Mouse (Mus musculus): ENCODE measurements around the gene Phb. TPM values are rescaled to one million over a fixed set of nuclear protein-coding genes. Genes with fewer than 3 reads are reported as not detected.

The Phb gene
- polyA plus RNA-seq, 1 experiment from 2014 or later: 238 TPM

GRCm38 (mm10) chr11:95710478-95710877, 43.7 kb downstream of the Phb start:
- H3K36me3 ChIP-seq (ENCODE audit: control insufficient read depth, insufficient read depth, low read length): no peaks in the 10 kb centered on the region
- no peak overlapping the region for H3K9ac ChIP-seq (ENCODE audit: low read depth, low read length)
- no peak for DNase-seq (ENCODE audit: low spot score)
- no peak overlapping the region for H3K27ac ChIP-seq (replicated peaks; ENCODE audit: low read depth, low read length)
- no peaks in the 10 kb centered on the region for H3K27me3 ChIP-seq (replicated peaks; ENCODE audit: control insufficient read depth, insufficient read depth, low read length)
- H3K4me1 ChIP-seq (ENCODE audit: control insufficient read depth, insufficient read depth, low read length): peaks cover 13% of the 10 kb centered on the region
- H3K4me2 ChIP-seq (ENCODE audit: low read depth, low read length): no peak overlapping the region
- 76% methylated on average over 7 of the region's 7 CpGs for WGBS
- H3K9me3 ChIP-seq (ENCODE audit: control insufficient read depth, low read length): no peaks in the 10 kb centered on the region
- H3K4me3 ChIP-seq (ENCODE audit: low read depth, low read length): no peak overlapping the region
- no peak for ATAC-seq (ENCODE audit: low read depth)

- WGBS: 30% methylated on average over 12 of the region's 12 CpGs
- Histone ChIP-seq H3K9me3 (ENCODE audit: control insufficient read depth, low read length) (no peaks in the 10 kb centered on the region), H3K9ac (ENCODE audit: low read depth, low read length) (peak overlapping the region; percentile 100), H3K4me2 (ENCODE audit: low read depth, low read length) (peak overlapping the region; percentile 84), H3K4me1 (ENCODE audit: control insufficient read depth, insufficient read depth, low read length) (peaks cover 13% of the 10 kb centered on the region), H3K27ac (replicated peaks; ENCODE audit: low read depth, low read length) (peak overlapping the region; percentile 99), H3K27me3 (replicated peaks; ENCODE audit: control insufficient read depth, insufficient read depth, low read length) (no peaks in the 10 kb centered on the region), H3K36me3 (ENCODE audit: control insufficient read depth, insufficient read depth, low read length) (no peaks in the 10 kb centered on the region), H3K4me3 (ENCODE audit: low read depth, low read length) (peak overlapping the region; percentile 93)
- ATAC-seq (ENCODE audit: low read depth) (peak; percentile 7; the same call in 1 of the 2 replicates), DNase-seq (ENCODE audit: low spot score) (peak; percentile 48)
Measured at GRCm38 (mm10) chr11:95712085-95712562, 45.4 kb downstream of the Phb start.

- WGBS: 2% methylated on average over 21 of the region's 103 CpGs
- Histone ChIP-seq H3K4me3 (ENCODE audit: low read depth, low read length) (peak within 1 kb of the TSS; percentile 93), H3K27me3 (replicated peaks; ENCODE audit: control insufficient read depth, insufficient read depth, low read length) (no peaks in the 10 kb centered on the region), H3K9me3 (ENCODE audit: control insufficient read depth, low read length) (no peaks in the 10 kb centered on the region), H3K27ac (replicated peaks; ENCODE audit: low read depth, low read length) (peak within 1 kb of the TSS; percentile 99), H3K4me2 (ENCODE audit: low read depth, low read length) (peak within 1 kb of the TSS; percentile 84), H3K4me1 (ENCODE audit: control insufficient read depth, insufficient read depth, low read length) (peaks cover 13% of the 10 kb centered on the region), H3K36me3 (ENCODE audit: control insufficient read depth, insufficient read depth, low read length) (no peaks in the 10 kb centered on the region), H3K9ac (ENCODE audit: low read depth, low read length) (peak within 1 kb of the TSS; percentile 100)
- peak; percentile 90 for ATAC-seq (ENCODE audit: low read depth)
- DNase-seq (ENCODE audit: low spot score): peak; percentile 94
Measured at GRCm38 (mm10) chr11:95712563-95713224, 45.9 kb downstream of the Phb start, which contains the start of gene Zfp652. TSS of gene Zfp652 (plus strand) at chr11:95712673.

- peak overlapping the region; percentile 84 for H3K4me2 ChIP-seq (ENCODE audit: low read depth, low read length)
- no peaks in the 10 kb centered on the region for H3K27me3 ChIP-seq (replicated peaks; ENCODE audit: control insufficient read depth, insufficient read depth, low read length)
- H3K9me3 ChIP-seq (ENCODE audit: control insufficient read depth, low read length): no peaks in the 10 kb centered on the region
- peak; percentile 59 for DNase-seq (ENCODE audit: low spot score)
- H3K27ac ChIP-seq (replicated peaks; ENCODE audit: low read depth, low read length): peak overlapping the region; percentile 99
- peak overlapping the region; percentile 93 for H3K4me3 ChIP-seq (ENCODE audit: low read depth, low read length)
- peak overlapping the region; percentile 100 for H3K9ac ChIP-seq (ENCODE audit: low read depth, low read length)
- ATAC-seq (ENCODE audit: low read depth): peak; percentile 60
- 0% methylated on average over 14 of the region's 49 CpGs for WGBS
- H3K36me3 ChIP-seq (ENCODE audit: control insufficient read depth, insufficient read depth, low read length): no peaks in the 10 kb centered on the region
- peaks cover 13% of the 10 kb centered on the region for H3K4me1 ChIP-seq (ENCODE audit: control insufficient read depth, insufficient read depth, low read length)
Measured at GRCm38 (mm10) chr11:95713225-95713810, 46.6 kb downstream of the Phb start.

GRCm38 (mm10) chr11:95713811-95714241, 47.1 kb downstream of the Phb start:
- H3K9me3 ChIP-seq (ENCODE audit: control insufficient read depth, low read length): no peaks in the 10 kb centered on the region
- H3K27ac ChIP-seq (replicated peaks; ENCODE audit: low read depth, low read length): peak overlapping the region; percentile 99
- H3K4me1 ChIP-seq (ENCODE audit: control insufficient read depth, insufficient read depth, low read length): peaks cover 13% of the 10 kb centered on the region
- WGBS: 0% methylated on average over 13 of the region's 13 CpGs
- H3K4me2 ChIP-seq (ENCODE audit: low read depth, low read length): peak overlapping the region; percentile 84
- ATAC-seq (ENCODE audit: low read depth) (no peak), DNase-seq (ENCODE audit: low spot score) (peak; percentile 32)
- H3K9ac ChIP-seq (ENCODE audit: low read depth, low read length): peak overlapping the region; percentile 100
- no peaks in the 10 kb centered on the region for H3K36me3 ChIP-seq (ENCODE audit: control insufficient read depth, insufficient read depth, low read length)
- H3K4me3 ChIP-seq (ENCODE audit: low read depth, low read length): peak overlapping the region; percentile 93
- H3K27me3 ChIP-seq (replicated peaks; ENCODE audit: control insufficient read depth, insufficient read depth, low read length): no peaks in the 10 kb centered on the region

GRCm38 (mm10) chr11:95714411-95714810, 47.7 kb downstream of the Phb start:
- Histone ChIP-seq H3K4me1 (ENCODE audit: control insufficient read depth, insufficient read depth, low read length) (peaks cover 13% of the 10 kb centered on the region), H3K4me3 (ENCODE audit: low read depth, low read length) (peak overlapping the region; percentile 93), H3K36me3 (ENCODE audit: control insufficient read depth, insufficient read depth, low read length) (no peaks in the 10 kb centered on the region), H3K9ac (ENCODE audit: low read depth, low read length) (peak overlapping the region; percentile 100), H3K4me2 (ENCODE audit: low read depth, low read length) (peak overlapping the region; percentile 84), H3K27me3 (replicated peaks; ENCODE audit: control insufficient read depth, insufficient read depth, low read length) (no peaks in the 10 kb centered on the region), H3K27ac (replicated peaks; ENCODE audit: low read depth, low read length) (no peak overlapping the region), H3K9me3 (ENCODE audit: control insufficient read depth, low read length) (no peaks in the 10 kb centered on the region)
- DNase-seq (ENCODE audit: low spot score) (no peak), ATAC-seq (ENCODE audit: low read depth) (no peak)
- WGBS: 23% methylated on average over 7 of the region's 7 CpGs

- Histone ChIP-seq H3K4me3 (ENCODE audit: low read depth, low read length) (no peak overlapping the region), H3K9me3 (ENCODE audit: control insufficient read depth, low read length) (no peaks in the 10 kb centered on the region), H3K9ac (ENCODE audit: low read depth, low read length) (no peak overlapping the region), H3K27ac (replicated peaks; ENCODE audit: low read depth, low read length) (no peak overlapping the region), H3K4me2 (ENCODE audit: low read depth, low read length) (no peak overlapping the region), H3K4me1 (ENCODE audit: control insufficient read depth, insufficient read depth, low read length) (peaks cover 13% of the 10 kb centered on the region), H3K36me3 (ENCODE audit: control insufficient read depth, insufficient read depth, low read length) (no peaks in the 10 kb centered on the region), H3K27me3 (replicated peaks; ENCODE audit: control insufficient read depth, insufficient read depth, low read length) (no peaks in the 10 kb centered on the region)
- DNase-seq (ENCODE audit: low spot score): no peak
- no peak for ATAC-seq (ENCODE audit: low read depth)
- 64% methylated on average over 8 of the region's 8 CpGs for WGBS
Measured at GRCm38 (mm10) chr11:95716136-95716535, 49.4 kb downstream of the Phb start.

GRCm38 (mm10) chr11:95719356-95719755, 52.6 kb downstream of the Phb start:
- Histone ChIP-seq H3K4me1 (ENCODE audit: control insufficient read depth, insufficient read depth, low read length) (peaks cover 7% of the 10 kb centered on the region), H3K27ac (replicated peaks; ENCODE audit: low read depth, low read length) (no peak overlapping the region), H3K27me3 (replicated peaks; ENCODE audit: control insufficient read depth, insufficient read depth, low read length) (no peaks in the 10 kb centered on the region), H3K9ac (ENCODE audit: low read depth, low read length) (no peak overlapping the region), H3K36me3 (ENCODE audit: control insufficient read depth, insufficient read depth, low read length) (0 out of 2 replicates have a peak, but pooled peaks cover 5% of the 10 kb centered on the region), H3K4me3 (ENCODE audit: low read depth, low read length) (no peak overlapping the region), H3K4me2 (ENCODE audit: low read depth, low read length) (no peak overlapping the region), H3K9me3 (ENCODE audit: control insufficient read depth, low read length) (no peaks in the 10 kb centered on the region)
- ATAC-seq (ENCODE audit: low read depth): no peak
- WGBS: 92% methylated on average over 3 of the region's 3 CpGs
- DNase-seq (ENCODE audit: low spot score): no peak
